Mouse (Mus musculus) CD4-positive, CD25-positive, alpha-beta regulatory T cell, adult 4 months (primary cell): ENCODE measurements around the gene Kifap3. TPM values are rescaled to one million over a fixed set of nuclear protein-coding genes. Genes with fewer than 3 reads are reported as not detected.

Source experiments
- ATAC-seq: one replicate; pipeline ENCODE4 v1.8.0; 2017
- polyA plus RNA-seq, 2 experiments: library from polyadenylated mRNA; unstranded; fragments of 100-300 nt; shearing (Covaris generic); gene quantifications; one replicate each; pipeline ENCODE4 v1.2.1; 2017

The Kifap3 gene
- polyA plus RNA-seq, 2 experiments from 2014 or later = 3.3 to 4.2 TPM

DNA sequence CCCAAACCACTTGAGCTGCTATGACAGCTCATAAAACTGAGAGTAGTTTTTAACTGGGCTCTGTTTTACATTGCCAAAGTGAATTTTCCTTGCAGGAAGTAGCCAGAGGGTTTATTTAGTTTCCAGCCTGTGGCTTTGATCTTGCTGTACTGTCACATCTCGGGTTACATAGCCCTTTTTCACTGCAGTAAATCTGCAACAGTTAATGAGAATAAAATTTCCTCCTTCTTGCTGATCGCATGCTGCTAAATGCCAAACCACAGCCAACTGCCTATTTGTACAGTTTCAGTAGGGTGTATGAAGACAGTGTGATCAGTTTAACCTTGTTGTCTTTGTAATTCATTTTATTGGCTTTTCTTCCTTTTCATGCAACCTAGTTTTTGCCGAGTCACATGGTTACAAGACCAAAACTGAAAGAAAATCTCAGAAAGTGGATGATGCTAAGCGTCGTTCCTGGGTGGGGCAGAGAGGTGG lies 118.9 kb downstream of the Kifap3 start:
- ATAC-seq = peak; percentile 85

DNA sequence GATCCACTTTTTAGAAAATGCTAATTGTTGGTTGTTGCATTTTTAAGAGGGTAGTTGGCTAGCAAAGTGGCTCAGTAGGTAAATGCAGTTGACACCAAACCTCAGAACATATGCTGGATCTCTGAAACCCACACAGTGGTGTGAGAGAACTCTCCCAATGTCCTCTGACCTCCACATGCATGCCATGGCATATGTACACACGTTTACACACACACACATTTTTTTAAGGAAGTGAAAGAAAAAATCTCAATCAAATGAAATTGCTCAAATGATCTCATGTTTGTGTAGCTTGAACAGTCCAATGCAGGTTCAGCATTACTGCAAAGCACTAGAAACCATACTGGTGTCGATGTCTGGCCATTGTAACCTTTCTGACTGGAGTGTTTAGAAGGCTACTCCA lies 120.2 kb downstream of the Kifap3 start:
- no peak for ATAC-seq

DNA sequence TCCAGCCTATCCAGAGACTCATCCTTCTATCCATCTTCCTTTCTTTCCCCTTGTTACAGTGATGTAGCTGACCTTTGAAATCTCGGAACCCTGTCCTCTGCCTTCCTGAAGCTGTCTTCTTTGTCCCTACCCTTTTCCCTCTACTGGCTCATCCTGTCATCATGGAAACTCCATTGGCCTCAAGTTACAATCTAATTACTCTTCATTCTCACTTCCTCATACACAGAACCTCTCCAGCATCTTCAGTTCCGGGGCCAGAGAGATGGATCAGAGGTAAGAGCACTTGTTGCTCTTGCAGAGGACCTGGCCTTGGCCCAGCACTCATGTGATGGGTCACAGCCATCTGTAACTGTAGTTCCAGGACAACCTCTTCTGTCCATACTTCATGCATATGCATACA lies 120.8 kb downstream of the Kifap3 start:
- no peak for ATAC-seq

DNA sequence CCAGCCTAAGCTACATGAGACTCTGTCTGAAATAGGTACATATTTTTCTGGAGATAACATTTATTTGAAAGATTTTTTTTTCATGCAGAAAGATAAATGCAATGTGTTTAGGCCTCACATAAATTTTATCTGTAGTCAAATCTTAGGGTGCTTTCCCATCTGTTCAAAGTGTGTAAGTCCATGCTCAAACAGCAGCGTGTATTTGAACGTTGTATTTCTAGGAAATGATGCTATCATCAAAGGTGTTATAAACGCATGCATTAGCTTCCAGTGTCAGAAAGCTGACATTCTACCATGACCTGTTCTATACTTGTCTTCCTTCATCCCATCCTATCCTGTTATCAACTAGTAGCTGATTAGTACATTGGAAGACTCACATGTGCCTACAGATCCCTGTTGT lies 124.0 kb downstream of the Kifap3 start:
- ATAC-seq = peak; percentile 66

DNA sequence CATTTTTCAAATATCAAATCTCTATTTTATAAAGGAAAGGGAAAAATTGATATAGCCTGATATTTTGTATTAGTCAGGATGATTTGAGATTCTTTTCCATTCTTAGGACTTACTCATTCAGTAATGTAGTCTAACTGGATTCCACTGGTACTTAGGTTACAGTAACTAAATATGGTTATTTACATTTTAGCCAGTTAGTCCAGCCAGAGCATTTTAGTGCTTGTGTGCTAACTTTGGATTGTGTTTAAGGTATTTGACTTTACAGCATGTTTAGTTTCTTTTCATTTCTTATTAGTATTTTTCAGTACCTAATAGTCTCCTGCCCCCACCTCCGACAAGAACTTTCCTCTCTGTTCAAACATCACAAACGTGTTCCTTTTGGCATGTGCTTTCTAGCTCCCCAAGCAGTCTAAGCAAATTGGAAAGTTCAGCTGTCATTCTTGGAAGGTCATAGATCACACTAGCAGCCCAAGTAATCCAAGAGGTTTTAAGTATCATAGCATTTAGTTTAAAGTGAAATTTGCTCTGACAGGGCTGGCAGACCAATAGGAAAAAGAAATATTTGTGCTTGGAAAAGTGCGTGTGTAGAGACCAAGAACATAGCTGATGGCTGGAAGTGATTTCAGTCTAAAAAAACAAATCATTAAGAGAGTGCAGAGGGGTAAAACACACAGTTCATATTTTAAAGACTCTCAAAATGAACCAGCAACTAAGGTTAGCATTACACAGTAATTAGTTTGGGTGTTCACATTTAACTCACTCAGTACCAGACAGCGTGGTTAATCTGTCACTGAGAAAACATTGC lies 127.8 kb downstream of the Kifap3 start:
- no peak for ATAC-seq

DNA sequence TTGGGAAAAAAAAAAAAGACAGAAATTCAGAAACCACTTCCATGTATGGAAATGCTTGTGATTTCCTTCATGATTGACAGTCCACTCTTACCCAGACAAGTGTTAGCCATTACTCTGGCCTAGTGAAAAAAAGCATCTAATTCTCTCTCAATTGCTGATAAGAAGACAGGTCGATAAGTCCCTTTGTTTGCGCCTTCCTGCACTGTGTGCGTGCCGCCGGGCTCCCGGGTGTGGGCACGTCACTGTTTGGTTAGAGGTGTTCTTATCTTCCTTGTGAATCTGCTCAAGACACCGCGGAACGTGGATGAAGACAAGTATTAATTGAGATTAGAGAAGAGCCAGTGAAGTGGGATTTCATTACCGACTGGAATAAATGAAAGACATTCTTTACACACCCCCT lies 129.0 kb downstream of the Kifap3 start:
- ATAC-seq = no peak

DNA sequence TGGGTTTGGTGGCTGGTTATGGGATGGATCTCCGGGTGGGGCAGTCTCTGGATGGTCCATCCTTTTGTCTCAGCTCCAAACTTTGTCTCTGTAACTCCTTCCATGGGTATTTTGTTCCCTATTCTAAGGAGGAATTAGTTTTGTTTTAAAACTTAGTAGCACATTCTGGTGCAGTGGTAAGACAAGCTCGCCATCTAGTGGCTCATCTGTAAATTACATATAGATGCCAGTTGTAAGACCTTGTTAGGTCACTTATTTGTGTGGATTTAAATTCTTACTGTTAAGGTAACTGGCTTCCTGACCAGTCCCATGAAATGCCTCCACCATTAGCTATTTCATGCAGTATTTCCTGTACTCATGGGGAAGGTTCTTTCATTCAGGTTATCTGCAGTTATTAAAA lies 131.0 kb downstream of the Kifap3 start:
- peak; percentile 87 for ATAC-seq

DNA sequence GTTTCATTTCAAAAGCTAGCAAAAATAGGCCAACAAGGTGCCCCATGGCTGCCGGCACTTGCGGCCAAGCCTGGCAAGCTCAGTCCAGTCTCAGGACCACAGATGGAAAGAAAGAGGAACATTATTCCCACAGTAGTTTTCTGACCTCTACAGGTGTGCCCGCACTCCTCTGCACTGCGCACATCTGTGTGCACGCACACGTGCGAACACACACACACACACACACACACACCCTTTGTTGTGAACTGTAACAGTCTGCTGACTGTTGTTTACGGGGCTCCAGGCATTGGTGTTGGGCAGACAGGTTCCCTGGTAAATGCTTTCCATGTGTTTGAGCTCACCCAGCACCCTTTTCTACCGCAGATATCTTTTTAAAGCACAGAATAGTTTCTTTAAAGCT lies 131.4 kb downstream of the Kifap3 start:
- ATAC-seq = no peak

DNA sequence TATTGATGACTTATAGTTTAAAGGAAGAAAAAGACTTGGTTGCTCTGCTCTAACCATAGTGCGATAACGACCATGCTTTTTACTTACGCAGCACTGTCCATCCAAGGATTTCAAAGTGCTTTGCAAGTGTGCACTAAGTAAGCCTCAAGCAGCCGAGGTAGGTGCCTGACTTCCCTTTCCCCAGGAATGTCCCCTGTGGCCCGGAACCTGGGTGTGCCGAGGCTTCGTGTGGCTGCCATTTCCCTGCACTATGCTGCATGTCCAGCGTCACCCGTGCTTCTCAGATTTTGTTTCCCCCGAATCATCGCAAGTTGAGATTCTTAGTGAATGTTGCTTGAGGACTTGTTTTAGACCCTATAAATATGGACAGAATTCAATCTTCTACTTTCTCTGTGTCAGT lies 132.6 kb downstream of the Kifap3 start:
- ATAC-seq = no peak

DNA sequence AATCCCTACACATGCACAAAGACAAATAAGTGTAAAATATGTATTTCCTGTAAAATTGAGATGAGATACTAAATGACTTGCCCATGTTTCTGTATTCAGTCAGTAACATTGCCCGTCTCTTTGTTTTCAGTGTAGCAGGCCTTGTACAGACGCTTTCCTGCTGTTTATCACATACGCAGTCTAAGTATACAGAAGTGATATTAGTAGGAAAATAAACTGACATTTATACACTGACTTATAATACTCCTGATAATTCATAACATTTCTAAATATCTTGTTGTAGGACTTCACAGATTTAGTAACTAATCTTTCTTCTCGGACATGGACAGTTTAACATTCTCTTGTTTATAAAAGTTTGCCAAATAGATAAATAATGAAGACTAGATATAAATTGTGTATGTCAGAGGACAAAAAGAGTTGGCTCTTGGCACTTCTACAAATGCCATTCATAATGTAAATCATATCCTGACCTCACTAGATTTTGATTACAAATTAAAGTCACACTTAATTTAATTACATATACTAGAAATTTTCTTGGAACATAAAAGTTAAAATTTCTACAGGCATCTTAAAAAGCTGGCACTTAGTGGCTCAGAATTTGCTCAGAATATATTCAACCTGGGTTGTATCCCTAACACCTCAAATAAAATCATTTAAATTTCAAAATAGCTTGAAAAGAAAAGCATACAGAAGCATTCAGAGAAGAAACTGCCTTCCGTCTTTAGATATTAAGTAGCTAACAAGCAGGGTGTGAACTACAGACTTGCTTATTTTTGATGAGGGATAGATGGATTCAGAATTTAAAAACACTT lies 138.2 kb downstream of the Kifap3 start:
- ATAC-seq = no peak

DNA sequence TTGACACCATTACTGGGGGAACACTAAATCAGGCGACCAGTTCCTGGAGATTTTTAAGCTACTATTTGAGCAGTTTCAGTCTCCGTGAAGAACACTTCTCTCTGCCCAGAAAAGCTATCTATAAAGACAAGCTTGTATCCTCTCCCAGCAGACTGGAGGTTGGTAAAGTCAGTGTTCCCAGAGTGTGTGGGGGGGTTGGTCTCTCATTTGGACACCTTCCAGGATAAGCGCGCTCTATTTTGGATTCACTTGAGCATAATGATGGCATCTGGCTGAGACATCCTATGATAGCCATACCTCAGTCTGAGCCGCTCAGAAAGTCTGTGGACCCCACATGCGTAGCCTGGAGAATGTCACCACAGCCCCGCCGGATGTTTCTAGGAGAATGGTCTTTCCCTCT lies 144.7 kb downstream of the Kifap3 start:
- ATAC-seq = no peak

DNA sequence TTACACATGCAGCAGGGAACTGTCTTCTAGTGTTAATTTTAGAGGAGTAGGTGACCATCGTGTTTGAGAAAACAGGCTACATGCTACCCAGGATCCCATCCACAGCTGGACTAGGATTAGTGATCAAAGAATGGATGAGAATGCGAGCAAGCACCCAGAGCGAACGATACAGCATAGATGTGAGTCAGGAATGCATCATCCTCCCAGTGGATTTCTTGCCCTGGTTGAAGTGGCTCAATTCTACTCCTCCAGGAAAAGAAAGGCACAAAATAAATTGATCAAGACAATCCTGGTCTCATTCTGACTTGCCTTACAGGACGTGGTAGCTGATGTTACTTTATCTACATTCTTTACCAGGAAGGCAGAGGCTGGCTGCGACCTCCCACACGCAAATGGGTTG lies 149.5 kb downstream of the Kifap3 start, which contains the start of gene Scyl3:
TSS of gene Scyl3 (plus strand) at position 255 of the 400 bp plus-strand sequence.
- ATAC-seq = no peak

DNA sequence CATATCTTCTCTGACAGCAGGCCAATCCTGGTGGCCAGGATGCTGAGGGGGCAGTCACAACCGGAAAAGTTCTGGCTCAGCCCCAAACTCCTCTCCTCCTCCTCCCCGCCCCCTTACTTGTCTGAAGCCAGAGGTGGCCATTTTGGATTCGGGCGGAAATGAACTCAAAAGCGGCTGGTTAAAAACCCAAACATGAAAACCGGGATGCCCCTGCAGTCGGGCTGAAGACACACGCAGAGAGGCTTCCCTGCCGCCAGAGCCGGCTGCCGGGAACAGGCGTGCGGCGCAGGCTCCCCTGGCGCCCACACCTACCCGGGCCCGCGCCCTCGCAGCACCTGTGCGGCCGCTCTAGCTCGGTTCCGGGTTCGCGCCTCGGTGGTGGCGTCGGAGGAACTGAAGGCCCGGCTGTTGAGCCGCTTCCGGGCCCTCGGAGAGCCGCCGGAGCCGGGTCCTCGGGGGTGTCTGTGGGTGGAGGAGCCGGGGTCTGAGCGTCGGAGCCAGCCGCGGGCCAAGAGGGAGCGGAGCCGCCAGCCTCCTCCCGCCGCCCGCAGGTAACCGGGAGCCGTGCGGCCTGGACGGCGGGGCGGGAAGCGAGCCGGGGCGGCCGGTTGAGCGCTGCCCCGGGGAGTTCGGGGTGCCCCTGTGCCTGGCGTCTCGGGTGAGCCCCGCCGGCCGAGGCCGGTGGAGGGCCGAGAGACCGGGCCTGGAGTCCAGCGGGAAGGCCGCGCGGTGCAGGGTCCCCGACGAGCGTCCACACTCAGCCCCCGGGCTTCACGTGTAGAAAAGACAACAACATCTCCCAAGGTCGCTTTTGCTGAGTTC lies 150.5 kb downstream of the Kifap3 start:
- peak; percentile 84 for ATAC-seq

DNA sequence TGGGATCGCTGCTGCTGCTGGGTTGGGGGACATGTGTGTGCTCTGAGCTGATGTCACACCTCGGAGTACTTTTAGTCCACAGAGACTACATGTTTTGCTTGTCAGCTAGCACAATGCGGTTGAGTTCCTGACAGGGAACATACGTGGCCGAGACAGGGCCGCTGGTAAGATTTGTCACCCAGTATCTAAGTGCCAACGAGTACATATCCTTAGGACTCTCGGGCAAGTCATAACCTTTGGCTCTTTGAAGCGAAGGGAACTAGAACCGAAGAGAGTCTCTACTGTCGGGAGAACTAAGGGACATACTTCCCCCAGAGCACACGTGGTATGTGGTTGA lies 151.0 kb downstream of the Kifap3 start:
- peak; percentile 24 for ATAC-seq

DNA sequence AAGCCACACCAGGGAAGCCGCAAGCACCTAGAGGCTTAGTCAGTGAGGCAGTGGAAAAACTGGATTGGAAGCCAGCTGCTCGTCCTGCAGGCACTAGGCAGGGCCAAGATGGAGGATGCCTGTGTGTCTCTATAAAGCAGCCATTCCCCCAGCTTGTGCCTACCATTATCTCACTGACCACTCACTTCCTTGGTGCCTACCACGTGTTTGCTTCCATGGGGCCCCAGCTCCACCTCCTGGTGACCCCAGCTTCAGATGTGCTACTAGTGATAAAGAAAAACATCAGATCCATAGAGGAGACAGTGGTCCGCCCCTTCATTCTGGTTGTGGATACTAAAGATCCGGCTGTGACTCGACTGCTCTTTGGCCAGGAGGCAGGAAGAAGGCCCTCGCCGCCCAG lies 152.4 kb downstream of the Kifap3 start:
- no peak for ATAC-seq

DNA sequence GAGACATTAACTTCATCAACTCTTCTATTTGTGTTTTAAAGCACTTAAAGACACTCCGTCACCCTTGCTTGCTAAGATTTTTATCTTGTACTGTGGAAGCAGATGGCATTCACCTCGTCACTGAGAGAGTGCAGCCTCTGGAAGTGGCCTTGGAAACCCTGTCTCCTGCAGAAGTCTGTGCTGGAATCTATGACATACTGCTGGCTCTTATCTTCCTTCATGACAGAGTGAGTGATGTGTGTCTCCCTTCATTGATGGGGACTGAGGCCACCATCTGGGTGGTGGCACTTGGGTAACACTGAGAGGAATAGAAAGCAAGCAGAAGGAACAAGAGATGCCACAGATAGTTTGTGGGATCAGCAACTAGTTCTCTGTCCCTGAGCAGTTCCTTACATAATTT lies 155.2 kb downstream of the Kifap3 start:
- no peak for ATAC-seq

DNA sequence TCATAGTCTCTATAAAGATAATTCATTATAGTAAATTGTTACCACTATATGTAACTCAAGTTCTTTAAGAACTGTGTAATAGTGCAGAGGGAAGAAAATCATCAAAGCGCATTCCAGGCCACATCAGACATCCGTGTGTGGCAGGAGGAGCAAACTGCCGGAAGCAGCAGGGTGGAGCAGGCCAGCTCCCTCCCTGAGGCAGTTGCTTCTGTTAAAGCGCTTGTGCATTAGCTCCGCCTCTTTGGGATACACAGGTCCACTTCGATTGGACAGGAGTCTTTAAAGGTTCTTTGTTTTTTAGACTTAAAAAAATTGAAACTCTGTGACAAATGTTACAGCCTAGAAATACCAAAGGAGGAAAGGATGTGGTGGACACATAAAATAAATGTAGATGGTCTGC lies 162.7 kb downstream of the Kifap3 start:
- no peak for ATAC-seq

DNA sequence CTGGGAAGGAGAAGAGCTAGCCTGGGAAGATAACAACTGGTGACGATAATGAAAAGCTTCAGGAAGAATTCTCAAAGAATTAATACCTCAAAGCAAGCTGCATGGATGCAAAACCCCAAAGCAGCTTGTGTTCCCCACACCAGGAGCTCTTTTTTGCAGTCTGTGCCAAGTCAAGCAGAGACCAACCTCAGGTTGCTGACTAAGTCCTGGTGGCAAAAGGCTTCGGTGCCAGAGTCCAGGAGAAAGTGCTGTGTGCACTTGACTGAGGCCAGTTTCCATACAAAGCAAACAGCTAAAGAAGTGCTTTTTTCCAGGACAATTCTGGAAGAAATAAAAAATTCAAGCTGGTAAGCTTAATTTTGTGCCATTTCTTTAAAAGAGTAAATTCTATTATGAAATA lies 174.0 kb downstream of the Kifap3 start:
- no peak for ATAC-seq

DNA sequence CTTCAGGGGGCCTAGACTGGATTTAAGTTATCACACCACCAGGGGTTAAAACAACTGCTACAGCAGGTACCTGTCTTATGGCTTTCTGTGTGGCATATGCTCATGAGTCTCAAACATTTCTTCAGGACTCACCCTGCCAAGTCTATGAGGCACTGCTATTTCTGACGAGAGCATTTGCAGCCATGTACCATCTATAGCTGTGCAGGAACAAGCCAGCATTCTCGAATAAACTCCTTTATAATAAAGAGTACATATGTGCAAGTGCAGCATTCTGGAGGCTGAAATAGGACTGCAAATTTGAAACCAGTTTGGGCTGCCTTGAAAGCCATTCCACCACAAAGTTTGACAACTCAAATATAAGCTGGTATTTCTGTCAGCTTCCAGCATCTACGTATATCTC lies 178.7 kb downstream of the Kifap3 start:
- ATAC-seq = no peak

DNA sequence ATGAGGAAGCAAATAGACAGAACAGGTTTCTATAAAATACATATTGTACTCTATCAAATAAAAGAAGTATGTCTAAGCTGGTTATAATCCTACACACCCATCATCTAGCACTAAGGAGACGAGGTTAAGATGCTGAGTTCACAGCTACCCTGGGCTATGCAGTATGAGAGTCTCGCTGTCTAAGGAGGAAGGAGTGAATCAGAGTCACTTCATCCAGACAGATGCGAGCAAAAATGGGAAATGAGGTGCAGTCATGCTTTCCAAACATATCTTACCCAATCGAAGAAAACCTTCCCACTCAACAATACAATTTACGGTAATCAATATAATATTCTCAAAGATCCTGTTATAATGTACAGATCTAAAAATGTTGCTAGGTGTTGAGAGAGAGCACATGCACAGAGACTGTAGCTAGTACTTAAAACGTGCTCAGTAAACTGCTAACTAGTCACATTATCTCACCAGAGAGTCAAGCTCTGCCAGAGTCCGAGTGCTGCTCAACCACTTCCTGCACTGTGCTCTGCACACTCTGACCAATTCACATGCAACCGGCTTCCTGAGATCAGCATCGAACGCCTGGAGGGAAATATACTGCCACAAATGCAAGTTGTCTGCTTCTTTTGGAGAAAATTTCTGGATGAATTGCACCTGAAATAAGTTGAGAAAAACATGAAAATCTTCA lies 184.8 kb downstream of the Kifap3 start:
- no peak for ATAC-seq
